Mouse (Mus musculus) lung, postnatal 0 days (tissue): ENCODE results near the gene Gm20388. TPM values are rescaled to one million over a fixed set of nuclear protein-coding genes. Genes with fewer than 3 reads are reported as not detected.
A peak's percentile ranks its signal among the peaks of the same experiment; 100 is the strongest.

Experiments used
- ATAC-seq: fragments of 200-750 bp; cut with Nextera tagmentation; 2 replicates; pipeline ENCODE4 v1.8.0; 2017; ENCODE audit warnings: moderate library complexity
- DNase-seq: peaks from one replicate; pipeline ENCODE4 v3.0.0-alpha.2; 2016; ENCODE audit warnings: low spot score
- H3K27ac ChIP-seq: fragments of 300-500 bp; sonication (generic); 2 replicates; pipeline ENCODE4 v1.5.1; 2014; ENCODE audit warnings: antibody characterized with exemption, mild to moderate bottlenecking, low read length, mixed read lengths
- H3K27me3 ChIP-seq: fragments of 300-500 bp; sonication (generic); replicated peaks from 2 replicates; pipeline ENCODE4 v1.6.1; 2014; ENCODE audit warnings: low read length, mixed read lengths; ENCODE audit not compliant: insufficient read depth
- H3K36me3 ChIP-seq: fragments of 300-500 bp; sonication (generic); 2 replicates; pipeline ENCODE4 v1.6.1; 2014; ENCODE audit warnings: low read length, mixed read lengths; ENCODE audit not compliant: insufficient read depth
- H3K4me1 ChIP-seq: fragments of 300-500 bp; sonication (generic); 2 replicates; pipeline ENCODE4 v1.6.1; 2014; ENCODE audit warnings: antibody characterized with exemption, low read depth, low read length, mixed read lengths; ENCODE audit not compliant: insufficient read depth
- H3K4me2 ChIP-seq: fragments of 300-500 bp; sonication (generic); replicated peaks from 2 replicates; pipeline ENCODE4 v1.6.1; 2014; ENCODE audit warnings: low read depth, mild to moderate bottlenecking, low read length, moderate library complexity, mixed read lengths
- H3K4me3 ChIP-seq: fragments of 300-500 bp; sonication (generic); 2 replicates; pipeline ENCODE4 v1.5.1; 2014; ENCODE audit warnings: low read depth, low read length
- H3K9ac ChIP-seq: fragments of 300-500 bp; sonication (generic); replicated peaks from 2 replicates; pipeline ENCODE4 v1.6.1; 2014; ENCODE audit warnings: low read depth, mild to moderate bottlenecking
- H3K9me3 ChIP-seq: fragments of 300-500 bp; sonication (generic); 2 replicates; pipeline ENCODE4 v1.6.1; 2016; ENCODE audit warnings: low read length, mixed read lengths
- CTCF ChIP-seq: IDR thresholded peaks from 2 replicates; pipeline ENCODE4 v1.5.1; 2016; ENCODE audit warnings: antibody characterized with exemption, mild to moderate bottlenecking
- EP300 ChIP-seq: IDR thresholded peaks from 2 replicates; pipeline ENCODE4 v1.6.1; 2016; ENCODE audit warnings: antibody characterized with exemption, mild to moderate bottlenecking, control low read depth
- WGBS: fragments of 180-500 bp; shearing (Covaris S2); extraction: QIAGEN DNeasy Blood & Tissue Kit; methylation state at CpG from one replicate; pipeline ENCODE4 v1.1.7; 2014; 5-methylcytosine and 5-hydroxymethylcytosine counted together
- polyA plus RNA-seq: library from polyadenylated mRNA; unstranded; fragments of >200 nt; fragmentation: Nextera tagmentation; extraction: Ambion mirVana; gene quantifications from 2 replicates; pipeline ENCODE4 v1.2.1, GENCODE M21; 2015

Gene Gm20388
- polyA plus RNA-seq, 1 experiment from 2014 or later: not detected

DNA sequence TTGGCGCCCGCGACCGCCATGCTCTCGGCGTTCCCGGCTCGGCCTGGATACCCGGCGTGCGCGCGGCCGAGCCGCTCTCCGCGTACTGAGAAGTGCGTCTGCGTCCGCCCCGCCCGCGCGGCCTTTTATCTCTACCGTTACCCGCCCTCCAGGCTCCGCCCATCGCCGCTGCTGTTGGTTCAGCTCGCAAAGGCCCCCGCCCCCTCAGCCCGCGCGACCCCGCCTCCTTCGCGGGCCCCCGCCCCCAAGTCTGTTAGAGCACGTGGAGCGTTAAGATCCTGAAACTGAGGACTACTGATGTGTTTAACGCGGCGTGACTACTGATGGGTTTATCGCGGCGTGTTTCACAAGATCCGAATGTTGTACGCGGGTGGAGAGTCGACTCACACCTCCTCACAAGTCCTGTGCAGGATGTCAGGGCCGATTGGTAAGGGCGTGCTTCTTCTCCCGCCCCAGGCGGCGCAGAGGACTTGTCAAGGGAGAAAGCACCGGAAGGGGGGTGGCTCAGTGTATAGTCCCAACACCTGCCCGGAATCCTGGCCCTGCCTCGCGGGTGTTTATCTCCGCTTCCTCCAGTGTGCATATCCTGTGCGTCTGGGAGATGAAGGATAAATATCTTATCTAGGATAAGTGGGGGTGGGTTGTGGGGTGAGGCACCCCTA is 1997.1 kb downstream of the Gm20388 start, which contains the start of gene Slc7a5:
TSS of gene Slc7a5 (minus strand) at position 108 of the 662 bp plus-strand sequence.
- Histone ChIP-seq H3K9me3 (no peaks in the 10 kb centered on the region), H3K4me3 (peak within 1 kb of the TSS; percentile 67), H3K4me2 (peak within 1 kb of the TSS; percentile 98), H3K36me3 (no peaks in the 10 kb centered on the region), H3K27me3 (no peaks in the 10 kb centered on the region), H3K9ac (0 out of 2 replicates have a peak within 1 kb of the TSS, but pooled peaks have one; percentile 8), H3K4me1 (peaks cover 19% of the 10 kb centered on the region), H3K27ac (no peak within 1 kb of the TSS)
- under 1% methylated on average over 61 of the region's 61 CpGs for WGBS
- TF ChIP-seq EP300 (no peak), CTCF (no peak)
- DNase-seq (peak; percentile 98), ATAC-seq (peak; percentile 94)

DNA sequence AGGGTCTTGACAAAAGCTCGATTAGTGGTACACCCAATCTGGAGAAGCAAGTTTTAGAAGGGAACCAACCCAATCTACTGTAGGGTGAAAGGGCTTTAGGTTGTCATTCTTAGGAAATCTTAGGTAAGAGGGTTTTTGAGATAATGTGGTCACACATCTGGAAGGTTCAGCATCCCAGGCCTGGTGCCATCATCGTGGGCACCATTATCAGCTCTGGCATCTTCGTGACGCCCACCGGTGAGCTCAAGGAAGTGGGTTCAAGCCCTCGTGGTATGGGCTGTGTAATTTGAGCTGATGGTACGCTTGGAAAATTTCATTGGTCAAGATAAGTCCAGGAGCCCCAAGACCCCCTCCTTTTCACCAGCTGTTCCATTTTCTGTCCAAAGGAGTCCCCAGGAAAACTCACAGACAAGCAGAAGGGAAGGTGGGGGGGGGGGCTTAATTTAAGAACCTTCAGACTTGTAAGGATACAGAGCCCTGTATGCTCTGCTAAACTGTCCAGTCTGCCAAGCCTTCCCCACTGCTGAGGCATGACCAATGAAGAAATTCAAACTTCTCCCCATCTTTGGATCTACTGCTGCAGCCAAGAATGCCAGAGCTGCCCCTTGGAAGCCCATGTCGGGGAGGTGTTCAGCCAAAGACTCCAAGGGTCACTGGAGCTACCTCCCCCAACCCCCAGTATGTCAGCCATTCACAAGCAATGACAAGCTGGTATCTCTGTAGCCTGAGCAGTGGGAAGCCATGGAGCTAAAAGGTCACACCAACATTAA is 1997.9 kb downstream of the Gm20388 start:
- Histone ChIP-seq H3K27ac (no peak overlapping the region), H3K9me3 (no peaks in the 10 kb centered on the region), H3K27me3 (no peaks in the 10 kb centered on the region), H3K4me3 (no peak overlapping the region), H3K9ac (no peak overlapping the region), H3K4me1 (peaks cover 19% of the 10 kb centered on the region), H3K4me2 (no peak overlapping the region), H3K36me3 (no peaks in the 10 kb centered on the region)
- DNase-seq (no peak), ATAC-seq (no peak)
- TF ChIP-seq CTCF (no peak), EP300 (no peak)
- 30% methylated on average over 8 of the region's 8 CpGs for WGBS

DNA sequence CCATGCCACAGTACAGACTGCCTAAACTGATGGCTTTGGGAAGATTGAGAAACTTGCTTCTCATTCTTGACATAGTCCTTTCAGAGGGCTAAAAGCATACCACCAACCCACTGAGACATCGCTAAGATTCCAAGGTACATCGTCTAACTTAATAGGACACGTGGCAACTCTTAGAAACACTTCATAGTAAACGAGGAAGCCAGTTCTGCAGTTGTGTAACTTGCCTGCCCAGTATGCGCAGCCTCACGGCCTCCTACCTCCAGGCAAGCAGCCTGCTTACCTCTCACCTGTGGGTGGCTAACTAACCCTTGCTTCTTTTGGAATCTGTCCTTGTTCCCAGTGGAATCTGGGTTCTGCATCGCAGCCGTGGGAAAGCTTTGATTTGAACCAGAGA is 1998.5 kb downstream of the Gm20388 start:
- H3K9ac ChIP-seq: no peak overlapping the region
- 47% methylated on average over 8 of the region's 8 CpGs for WGBS
- H3K36me3 ChIP-seq: no peaks in the 10 kb centered on the region
- H3K4me1 ChIP-seq: peaks cover 19% of the 10 kb centered on the region
- H3K27me3 ChIP-seq: no peaks in the 10 kb centered on the region
- H3K4me2 ChIP-seq: no peak overlapping the region
- H3K27ac ChIP-seq: no peak overlapping the region
- H3K9me3 ChIP-seq: no peaks in the 10 kb centered on the region
- peak; percentile 75 for DNase-seq
- no peak; the same call in 1 of the 2 replicates for TF ChIP-seq CTCF
- TF ChIP-seq EP300: no peak
- ATAC-seq: peak; percentile 23
- no peak overlapping the region for H3K4me3 ChIP-seq

DNA sequence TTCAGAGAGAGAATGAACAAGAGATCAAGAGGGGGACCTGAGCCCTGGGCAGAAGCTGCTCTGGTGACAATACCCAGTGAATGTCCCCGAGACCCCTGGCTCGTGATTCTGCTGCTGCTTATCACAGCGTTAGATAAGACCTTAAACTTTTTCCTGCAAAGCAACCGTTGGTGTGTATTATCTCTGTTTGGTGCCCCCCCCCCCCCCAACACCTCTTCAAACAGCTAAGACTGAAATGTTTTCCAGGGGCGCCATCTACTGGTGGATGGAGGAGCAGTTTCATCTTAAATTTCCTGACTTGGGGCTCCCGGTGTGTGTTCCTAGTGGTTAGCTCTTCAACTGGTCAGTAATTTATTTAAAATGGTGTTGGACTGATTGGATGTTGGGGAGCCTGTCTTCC is 1999.0 kb downstream of the Gm20388 start:
- Histone ChIP-seq H3K9ac (no peak overlapping the region), H3K4me2 (no peak overlapping the region), H3K9me3 (no peaks in the 10 kb centered on the region), H3K36me3 (no peaks in the 10 kb centered on the region), H3K4me3 (no peak overlapping the region), H3K27ac (no peak overlapping the region), H3K4me1 (peaks cover 19% of the 10 kb centered on the region), H3K27me3 (no peaks in the 10 kb centered on the region)
- WGBS: 5% methylated on average over 6 of the region's 6 CpGs
- no peak for ATAC-seq
- DNase-seq: peak; percentile 71
- TF ChIP-seq CTCF: peak; percentile 82
- no peak for TF ChIP-seq EP300

DNA sequence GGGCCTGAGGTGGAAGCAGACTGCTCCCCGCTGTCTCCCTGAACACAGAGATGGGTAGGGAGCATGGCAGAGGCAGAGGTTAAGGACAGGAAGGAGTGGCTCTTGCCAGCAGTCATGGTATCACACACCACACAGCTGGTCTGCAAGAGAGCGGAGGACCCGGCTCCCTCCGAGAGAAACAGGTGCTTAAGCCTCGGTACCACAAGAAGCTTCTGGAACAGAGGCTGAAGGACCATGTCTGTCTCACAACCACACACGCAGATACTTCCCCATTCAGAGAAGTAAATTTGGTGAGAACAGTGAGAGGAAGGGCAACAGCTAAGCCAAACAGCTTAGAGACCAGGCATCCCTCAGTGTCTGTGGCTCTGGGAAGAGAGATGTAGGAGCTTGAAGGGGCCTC is 2000.8 kb downstream of the Gm20388 start:
- no peak for DNase-seq
- peaks cover 14% of the 10 kb centered on the region for H3K4me1 ChIP-seq
- WGBS: 82% methylated on average over 6 of the region's 6 CpGs
- H3K4me2 ChIP-seq: no peak overlapping the region
- H3K27ac ChIP-seq: no peak overlapping the region
- no peak overlapping the region for H3K9ac ChIP-seq
- no peak for TF ChIP-seq CTCF
- TF ChIP-seq EP300: no peak
- ATAC-seq: no peak
- no peaks in the 10 kb centered on the region for H3K9me3 ChIP-seq
- no peaks in the 10 kb centered on the region for H3K36me3 ChIP-seq
- no peaks in the 10 kb centered on the region for H3K27me3 ChIP-seq
- no peak overlapping the region for H3K4me3 ChIP-seq

DNA sequence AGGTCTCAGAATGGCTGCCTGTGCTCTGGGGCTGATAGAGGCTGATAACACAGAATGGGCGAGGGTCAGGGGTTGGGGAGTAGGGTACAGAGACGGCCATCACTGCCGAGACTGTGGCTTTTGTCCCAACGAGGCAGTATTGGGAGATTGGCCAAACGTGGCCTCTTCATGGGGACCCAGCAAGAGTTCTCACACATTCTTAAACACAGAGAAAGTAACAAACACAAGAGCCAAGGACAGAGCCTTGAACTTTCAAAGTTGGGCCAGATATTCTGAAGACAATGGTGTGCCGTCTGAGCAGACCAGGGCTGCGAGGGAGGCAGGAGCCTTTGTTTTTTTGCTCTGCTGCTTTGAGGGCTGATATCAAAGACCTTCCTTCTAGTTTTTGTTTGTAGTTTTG is 2001.3 kb downstream of the Gm20388 start:
- Histone ChIP-seq H3K4me1 (peaks cover 9% of the 10 kb centered on the region), H3K4me3 (no peak overlapping the region), H3K27me3 (no peaks in the 10 kb centered on the region), H3K9me3 (no peaks in the 10 kb centered on the region), H3K36me3 (no peaks in the 10 kb centered on the region), H3K27ac (no peak overlapping the region), H3K4me2 (no peak overlapping the region), H3K9ac (no peak overlapping the region)
- DNase-seq (no peak), ATAC-seq (no peak)
- TF ChIP-seq CTCF: no peak
- no peak for TF ChIP-seq EP300
- whole genome bisulfite sequencing: 59% methylated on average over 7 of the region's 7 CpGs
